12 mouse cellular contexts compared by ENCODE assay signal in genomic region chr7:113901511-113901910, GRCm38 (mm10).
DNase-seq lines count a peak whose midpoint lies in the region; ATAC-seq and TF ChIP-seq lines count a peak whose summit lies in the region.
"Had no signal": no experiment of that assay in that cellular context is flagged by ENCODE, and none has a peak within 500 bp of the region (broad histone marks: within the 10 kb centered on the region; RNA-seq: fewer than 3 reads in every experiment).

No protein-coding gene starts in this region.

- no peaks in the 10 kb centered on the region for H3K9me3 ChIP-seq in heart, embryonic 10.5 days
- H3K9me3 ChIP-seq in forebrain, embryonic 11.5 days (ENCODE audit: control insufficient read depth, low read length): no peaks in the 10 kb centered on the region; the same call in 1 of the 2 replicates
- no peaks in the 10 kb centered on the region for H3K9me3 ChIP-seq in hindbrain, postnatal 0 days (ENCODE audit: low read length)
- no peaks in the 10 kb centered on the region for H3K9me3 ChIP-seq in midbrain, embryonic 14.5 days (ENCODE audit: control insufficient read depth, low read length)

- no peak for ATAC-seq in forebrain, embryonic 11.5 days (replicated peaks; ENCODE audit: low FRiP score)
- no peak for ATAC-seq in hindbrain, postnatal 0 days
- ATAC-seq in midbrain, embryonic 14.5 days (ENCODE audit: low FRiP score, low TSS enrichment): no peak
- ATAC-seq: intestine, postnatal 0 days; liver, embryonic 12.5 days had no signal

- peaks cover 13% of the 10 kb centered on the region; the same call in 1 of the 2 replicates for H3K4me1 ChIP-seq in heart, embryonic 10.5 days
- H3K4me1 ChIP-seq in heart, adult 2 months (ENCODE audit: control insufficient read depth, insufficient read depth, low read length): no peaks in the 10 kb centered on the region
- H3K4me1 ChIP-seq in forebrain, embryonic 11.5 days (replicated peaks; ENCODE audit: control insufficient read depth, insufficient read depth, low read length): 0 out of 2 replicates have a peak, but pooled peaks cover 4% of the 10 kb centered on the region
- H3K4me1 ChIP-seq in hindbrain, postnatal 0 days (ENCODE audit: insufficient read depth, low read length): peaks cover 4% of the 10 kb centered on the region; the same call in 1 of the 2 replicates
- H3K4me1 ChIP-seq in midbrain, embryonic 14.5 days (ENCODE audit: control insufficient read depth, insufficient read depth, low read length): peaks cover 18% of the 10 kb centered on the region
- H3K4me1 ChIP-seq: liver, embryonic 12.5 days had no signal

- H3K27ac ChIP-seq in heart, embryonic 10.5 days: no peak overlapping the region
- no peak overlapping the region for H3K27ac ChIP-seq in heart, adult 2 months
- H3K27ac ChIP-seq in forebrain, embryonic 11.5 days (ENCODE audit: low read depth, low read length): 0 out of 2 replicates have a peak overlapping the region, but pooled peaks have one; percentile 25
- H3K27ac ChIP-seq in hindbrain, postnatal 0 days: peak overlapping the region; percentile 54; the same call in 1 of the 2 replicates
- H3K27ac ChIP-seq in midbrain, embryonic 14.5 days (replicated peaks; ENCODE audit: low read depth, low read length): no peak overlapping the region
- H3K27ac ChIP-seq: liver, embryonic 12.5 days had no signal

- 75% methylated on average over 2 of the region's 2 CpGs for WGBS in heart, embryonic 10.5 days
- WGBS in heart, adult 2 months: 83% methylated on average over 2 of the region's 2 CpGs
- WGBS in forebrain, embryonic 11.5 days: 76% methylated on average over 2 of the region's 2 CpGs
- WGBS in hindbrain, postnatal 0 days: 62% methylated on average over 2 of the region's 2 CpGs
- 72% methylated on average over 2 of the region's 2 CpGs for WGBS in midbrain, embryonic 14.5 days

- no peaks in the 10 kb centered on the region for H3K27me3 ChIP-seq in heart, embryonic 10.5 days (ENCODE audit: insufficient read depth, poor library complexity, severe bottlenecking)
- H3K27me3 ChIP-seq in heart, adult 2 months (ENCODE audit: control insufficient read depth, insufficient read depth, low read length): no peaks in the 10 kb centered on the region
- H3K27me3 ChIP-seq in forebrain, embryonic 11.5 days (ENCODE audit: control insufficient read depth, insufficient read depth, low read length): no peaks in the 10 kb centered on the region
- H3K27me3 ChIP-seq in hindbrain, postnatal 0 days (ENCODE audit: insufficient read depth, low read length): no peaks in the 10 kb centered on the region
- no peaks in the 10 kb centered on the region for H3K27me3 ChIP-seq in midbrain, embryonic 14.5 days (ENCODE audit: control insufficient read depth, insufficient read depth, low read length)
- H3K27me3 ChIP-seq: liver, embryonic 12.5 days had no signal

- DNase-seq in heart, embryonic 10.5 days (ENCODE audit: low spot score): peak; percentile 55
- DNase-seq in heart, adult 2 months: no peak
- no peak for DNase-seq in forebrain, embryonic 11.5 days (ENCODE audit: low spot score)
- no peak for DNase-seq in hindbrain, postnatal 0 days (ENCODE audit: low spot score)
- no peak for DNase-seq in midbrain, embryonic 14.5 days
- no peak for DNase-seq in urinary bladder, adult 2 months (ENCODE audit: low spot score)
- no peak for DNase-seq in left cerebral cortex, postnatal 4 days
- DNase-seq in cerebellum, adult 18-20 months: no peak
- DNase-seq: cerebellum, adult 8-10 months; heart, postnatal 14 days had no signal

- H3K79me2 ChIP-seq in heart, adult 2 months (replicated peaks; ENCODE audit: control insufficient read depth, insufficient read depth, low read length): no peaks in the 10 kb centered on the region

- TF ChIP-seq EP300 in heart, adult 2 months (IDR thresholded peaks at IDR 0.05; ENCODE audit: insufficient read depth, low read depth, low read length): no peak

- no peak for TF ChIP-seq POLR2A in heart, adult 2 months (IDR thresholded peaks at IDR 0.05; ENCODE audit: insufficient read depth, low read depth, low read length)

- intact Hi-C loops in heart, adult 2 months (cut with DNase I): no loop called here
- intact Hi-C loops in left cerebral cortex, postnatal 4 days (cut with DNase I): no loop called here

- 0 out of 2 replicates have a peak overlapping the region, but pooled peaks have one; percentile 20 for H3K4me2 ChIP-seq in forebrain, embryonic 11.5 days (ENCODE audit: low read depth, low read length, severe bottlenecking)
- H3K4me2 ChIP-seq in hindbrain, postnatal 0 days (ENCODE audit: low read depth, low read length): no peak overlapping the region
- peak overlapping the region; percentile 35; the same call in 1 of the 2 replicates for H3K4me2 ChIP-seq in midbrain, embryonic 14.5 days (ENCODE audit: low read length)
- H3K4me2 ChIP-seq: liver, embryonic 12.5 days had no signal

- no peak overlapping the region for H3K9ac ChIP-seq in heart, adult 2 months (ENCODE audit: low read depth, low read length)
- no peak overlapping the region for H3K9ac ChIP-seq in forebrain, embryonic 11.5 days (ENCODE audit: low read length)
- no peak overlapping the region for H3K9ac ChIP-seq in hindbrain, postnatal 0 days (replicated peaks; ENCODE audit: low read length)
- no peak overlapping the region for H3K9ac ChIP-seq in midbrain, embryonic 14.5 days (replicated peaks; ENCODE audit: low read length)
- H3K9ac ChIP-seq: liver, embryonic 12.5 days had no signal

- H3K4me3 ChIP-seq in heart, embryonic 10.5 days: no peak overlapping the region
- no peak overlapping the region for H3K4me3 ChIP-seq in heart, adult 2 months
- no peak overlapping the region for H3K4me3 ChIP-seq in forebrain, embryonic 11.5 days (ENCODE audit: low read depth, low read length)
- H3K4me3 ChIP-seq in hindbrain, postnatal 0 days (ENCODE audit: low read length): no peak overlapping the region
- no peak overlapping the region for H3K4me3 ChIP-seq in midbrain, embryonic 14.5 days (replicated peaks; ENCODE audit: low read depth, low read length)
- H3K4me3 ChIP-seq: liver, embryonic 12.5 days had no signal

- no peak for TF ChIP-seq CTCF in heart, adult 2 months (IDR thresholded peaks at IDR 0.05)
- no peak for TF ChIP-seq CTCF in hindbrain, postnatal 0 days (IDR thresholded peaks at IDR 0.05; ENCODE audit: low read depth)

- peaks cover 13% of the 10 kb centered on the region for H3K36me3 ChIP-seq in heart, embryonic 10.5 days
- no peaks in the 10 kb centered on the region; the same call in 1 of the 2 replicates for H3K36me3 ChIP-seq in heart, adult 2 months (ENCODE audit: control insufficient read depth, insufficient read depth, low read length)
- H3K36me3 ChIP-seq in forebrain, embryonic 11.5 days (ENCODE audit: control insufficient read depth, insufficient read depth, low read length): no peaks in the 10 kb centered on the region
- no peaks in the 10 kb centered on the region for H3K36me3 ChIP-seq in hindbrain, postnatal 0 days (ENCODE audit: insufficient read depth, low read length)
- H3K36me3 ChIP-seq in midbrain, embryonic 14.5 days (ENCODE audit: control insufficient read depth, insufficient read depth, low read length): no peaks in the 10 kb centered on the region
- H3K36me3 ChIP-seq: liver, embryonic 12.5 days had no signal

Comparison
In these comparisons a context has a peak if more than half of its experiments do, and no peak if none do; other contexts are left out.
1. H3K27ac ChIP-seq: peak in forebrain, embryonic 11.5 days (single experiment) and hindbrain, postnatal 0 days (single experiment); none in heart, embryonic 10.5 days (single experiment), heart, adult 2 months (single experiment) and midbrain, embryonic 14.5 days (single experiment).